Mouse (Mus musculus) pancreas, adult 10 weeks (tissue): Measurements from ENCODE around the gene Zdhhc18. TPM values are rescaled to one million over a fixed set of nuclear protein-coding genes. Genes with fewer than 3 reads are reported as not detected.

Source experiments
- polyA plus RNA-seq: library from polyadenylated mRNA; stranded (reverse); fragments of 350-450 nt; fragmentation: Illumina TruSeq; extraction: RNeasy Lipid Tissue Mini Kit (QIAGEN cat#74804); gene quantifications from one replicate; pipeline ENCODE4 v1.2.3, GENCODE M21; 2015; ENCODE audit warnings: low read depth, low replicate concordance; ENCODE audit not compliant: insufficient read depth

Gene Zdhhc18
- polyA plus RNA-seq = 6.9 TPM

DNA sequence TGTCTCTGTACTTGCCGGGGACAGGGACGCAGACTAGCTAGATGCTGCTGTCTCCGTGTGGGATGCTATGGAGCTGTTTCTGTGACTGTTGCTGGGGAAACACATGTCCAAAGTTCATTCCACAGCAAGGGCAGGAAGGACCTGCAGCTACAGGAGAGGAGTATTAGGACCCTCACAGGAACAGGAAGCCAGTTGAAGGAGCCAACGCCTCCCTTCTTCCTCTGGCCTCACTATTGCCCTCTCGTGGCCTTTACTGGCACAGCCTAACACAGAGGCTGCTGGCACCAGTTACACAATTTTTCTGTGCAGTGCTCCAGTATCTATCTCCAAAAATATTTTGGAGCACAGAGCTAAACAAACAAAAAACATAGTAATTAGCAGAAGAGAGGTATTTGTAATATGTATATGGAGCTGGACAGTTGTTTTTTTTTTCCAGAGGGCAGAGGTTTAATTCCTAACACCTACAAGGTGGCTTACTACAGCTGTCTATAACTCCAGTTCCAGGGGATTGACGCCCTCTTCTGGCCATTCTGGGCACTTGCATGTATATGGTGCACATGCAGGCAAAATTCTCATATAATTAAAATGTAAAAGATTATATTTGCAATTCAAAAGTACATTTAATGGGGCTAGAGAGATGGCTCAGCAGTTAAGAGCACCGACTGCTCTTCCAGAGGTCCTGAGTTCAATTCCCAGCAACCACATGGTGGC, at the start of gene Zdhhc18:
Gene Zdhhc18, minus strand, starts transcription at position 166 of the 711 bp plus-strand sequence.

DNA sequence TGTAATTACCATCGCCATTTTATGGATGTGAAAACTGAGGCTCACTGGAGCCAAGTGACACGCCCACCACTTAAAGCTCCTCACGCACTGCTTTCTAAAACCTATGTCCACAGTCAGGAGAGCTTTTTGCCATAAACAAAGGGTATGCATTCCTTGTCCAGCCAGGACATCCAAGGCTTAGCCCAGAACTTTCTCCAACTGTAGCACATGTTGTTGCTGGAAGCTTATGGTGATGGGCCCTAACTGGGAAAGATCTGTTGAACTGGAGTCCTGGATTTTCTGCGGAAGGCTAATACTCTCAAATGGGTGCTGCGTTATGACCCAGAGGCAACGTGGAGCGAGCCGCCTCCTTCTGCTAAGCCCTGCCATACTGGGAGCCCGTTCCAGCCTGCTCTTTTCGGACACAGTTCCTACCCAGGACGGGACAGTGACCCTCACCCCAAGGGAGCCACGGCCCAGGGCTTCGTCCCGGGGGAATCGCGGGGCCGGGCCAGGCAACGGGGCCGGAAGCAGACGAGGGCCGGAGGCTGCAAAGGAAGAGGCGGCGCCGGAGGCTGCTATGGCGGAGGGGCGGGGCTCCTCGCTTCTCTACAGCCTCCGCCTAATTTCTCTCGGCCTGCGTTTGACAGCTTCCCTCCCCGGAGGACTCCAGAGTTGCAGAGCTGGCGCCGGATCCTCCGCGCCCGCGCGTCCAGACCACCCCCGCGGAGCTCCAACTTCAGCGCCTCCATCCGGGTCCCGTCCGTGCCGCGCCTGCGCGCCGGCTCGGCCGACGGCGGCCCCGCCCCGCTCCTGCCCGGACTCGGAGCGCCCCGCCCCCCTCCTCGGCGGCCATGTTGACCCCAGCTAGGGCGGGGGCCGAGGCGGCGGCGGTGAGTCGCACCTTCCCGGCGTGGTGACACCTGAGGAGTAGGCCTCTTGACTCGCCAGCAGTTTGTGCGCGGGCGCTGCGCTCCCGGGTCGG, 22.2 kb upstream of the Zdhhc18 start, which contains the start of gene Pigv:
Gene Pigv, minus strand, starts transcription at position 767 of the 964 bp plus-strand sequence.

DNA sequence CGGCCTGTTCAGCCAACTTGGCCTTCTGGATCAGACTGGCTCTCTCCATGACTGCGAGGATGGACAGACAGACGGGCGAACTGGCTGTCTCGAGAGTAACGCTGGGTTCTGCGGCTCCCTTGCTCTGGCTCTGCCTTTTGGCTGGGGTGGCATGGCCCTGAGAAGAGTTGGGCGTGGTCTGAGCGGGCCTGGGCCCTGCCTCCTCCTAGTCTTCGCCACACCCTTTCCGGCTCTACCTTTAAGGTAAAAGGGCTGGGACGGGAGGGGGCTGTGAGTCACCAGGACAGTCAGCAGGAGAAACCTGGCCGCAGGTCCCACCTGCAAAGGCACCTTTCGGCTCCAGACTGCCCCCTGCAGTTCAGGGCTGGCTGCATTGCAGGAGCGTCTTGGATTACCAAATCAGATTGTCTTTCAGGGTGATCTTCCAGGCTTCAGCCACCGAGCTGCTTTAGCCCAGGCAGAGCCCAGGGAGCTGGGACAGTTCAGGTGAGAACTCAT, 48.2 kb downstream of the Zdhhc18 start, which contains the start of gene Sfn:
Gene Sfn, minus strand, starts transcription at position 448 of the 498 bp plus-strand sequence.

DNA sequence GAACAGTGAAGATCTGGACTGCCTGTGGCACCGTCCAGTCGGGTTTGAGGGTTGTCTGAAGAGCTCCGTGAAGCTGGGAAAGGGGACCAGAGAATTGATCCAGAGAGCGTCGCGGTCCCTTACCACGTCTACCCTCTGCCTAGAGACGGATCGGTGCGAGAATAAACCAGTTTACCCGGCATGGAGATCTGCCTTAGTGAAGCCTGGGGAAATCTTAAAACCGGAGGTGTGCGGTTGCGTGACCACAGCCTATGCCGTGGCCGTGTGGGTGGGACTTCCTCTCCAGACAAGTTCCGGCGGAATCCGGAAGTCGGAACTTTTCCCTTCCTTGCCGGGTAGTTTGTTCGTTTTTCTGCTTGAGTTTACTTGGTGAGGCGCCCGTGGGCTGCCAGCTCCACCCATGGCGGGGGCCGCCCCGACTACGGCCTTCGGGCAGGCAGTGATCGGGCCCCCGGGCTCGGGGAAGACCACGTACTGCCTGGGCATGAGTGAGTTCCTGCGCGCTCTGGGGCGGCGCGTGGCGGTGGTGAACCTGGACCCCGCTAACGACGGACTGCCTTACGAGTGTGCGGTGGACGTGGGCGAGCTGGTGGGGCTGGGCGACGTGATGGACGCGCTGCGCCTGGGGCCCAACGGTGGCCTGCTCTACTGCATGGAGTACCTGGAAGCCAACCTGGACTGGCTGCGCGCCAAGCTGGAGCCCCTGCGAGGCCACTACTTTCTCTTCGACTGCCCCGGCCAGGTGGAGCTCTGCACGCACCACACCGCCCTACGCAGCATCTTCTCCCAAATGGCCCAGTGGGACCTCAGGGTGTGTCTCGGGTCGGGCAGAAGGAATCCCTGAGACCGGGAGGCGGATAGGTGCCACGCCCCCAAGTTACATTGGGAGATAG, 65.6 kb downstream of the Zdhhc18 start, which contains the start of gene Gpn2:
Gene Gpn2, plus strand, starts transcription at position 304 of the 893 bp plus-strand sequence.

DNA sequence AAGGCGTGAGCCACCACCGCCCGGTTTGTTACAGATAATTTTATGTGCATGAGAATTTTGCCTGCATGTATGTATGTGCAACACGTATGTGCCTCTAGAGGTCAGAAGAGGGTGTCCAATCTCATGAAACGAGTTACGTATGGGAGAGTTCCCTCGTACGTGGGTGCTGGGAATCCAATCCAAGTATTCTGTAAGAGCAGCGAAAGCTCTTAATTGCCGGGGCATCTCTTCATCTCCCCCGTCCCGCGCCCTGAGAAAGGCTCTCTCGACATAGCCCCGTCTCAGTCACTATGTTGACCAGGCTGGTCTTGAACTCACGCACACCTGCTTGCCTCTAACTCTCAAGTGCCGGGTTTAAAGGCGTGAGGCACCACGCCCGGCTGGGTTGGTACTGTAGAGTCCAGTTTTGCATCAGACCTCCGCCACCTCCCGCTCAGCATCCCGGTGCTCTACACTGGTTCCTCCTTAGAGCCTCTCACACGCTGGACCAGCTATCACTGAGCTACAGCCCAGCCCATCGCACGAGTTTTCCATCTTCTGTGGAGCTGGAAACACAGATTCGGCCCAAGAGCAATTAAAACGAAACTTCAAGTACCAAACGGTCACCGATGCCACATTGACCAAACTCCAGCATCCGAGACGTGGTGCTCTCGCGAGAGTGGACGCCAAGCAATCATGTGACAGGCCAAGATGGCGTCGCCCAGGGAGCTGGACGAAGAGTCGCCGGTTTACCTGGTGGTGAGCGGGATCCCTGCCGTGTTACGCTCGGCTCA, 75.7 kb downstream of the Zdhhc18 start, which contains the start of gene Gpatch3:
Gene Gpatch3, plus strand, starts transcription at position 676 of the 773 bp plus-strand sequence.

Other genes starting within 250 kb of the Zdhhc18 start
- gene Tent5b, start 170.0 kb downstream of the Zdhhc18 start, polyA plus RNA-seq = 2.5 TPM
- 2.0 TPM for gene Trnp1, start 151.6 kb downstream of the Zdhhc18 start, polyA plus RNA-seq
- gene Kdf1, start 131.2 kb downstream of the Zdhhc18 start, polyA plus RNA-seq = 5.3 TPM
- gene Nudc, start 104.2 kb downstream of the Zdhhc18 start, polyA plus RNA-seq = 29.6 TPM
- gene Nr0b2, start 96.8 kb downstream of the Zdhhc18 start, polyA plus RNA-seq = 5.4 TPM
- 1.6 TPM for gene Gpatch3, start 75.4 kb downstream of the Zdhhc18 start, polyA plus RNA-seq
- 3.3 TPM for gene Gpn2, start 65.8 kb downstream of the Zdhhc18 start, polyA plus RNA-seq
- gene Sfn, start 48.0 kb downstream of the Zdhhc18 start, polyA plus RNA-seq = 2.9 TPM
- 3.0 TPM for gene Pigv, start 22.5 kb upstream of the Zdhhc18 start, polyA plus RNA-seq
- gene Arid1a, start 106.6 kb upstream of the Zdhhc18 start, polyA plus RNA-seq = 9.8 TPM
- 4.2 TPM for gene Rps6ka1, start 237.6 kb upstream of the Zdhhc18 start, polyA plus RNA-seq